Mouse (Mus musculus): ENCODE data around the gene Tnfsf13. TPM values are rescaled to one million over a fixed set of nuclear protein-coding genes. Genes with fewer than 3 reads are reported as not detected.

Gene Tnfsf13
- total RNA-seq (2023), result not detected

GRCm38 (mm10) chr11:69685526-69686148 is at the start of gene Tnfsf13:
Gene Tnfsf13 (minus strand): TSS chr11:69685784.

GRCm38 (mm10) chr11:69695361-69696181 is 10.0 kb upstream of the Tnfsf13 start, which contains the start of the genes Tnfsf12 and Tnfsfm13:
Gene Tnfsf12 (minus strand): TSS chr11:69695849.
Gene Tnfsfm13 (minus strand): TSS chr11:69696098.

GRCm38 (mm10) chr11:69681314-69682208 is 4.0 kb downstream of the Tnfsf13 start, which contains the start of gene Senp3:
Gene Senp3 (minus strand): TSS chr11:69682084.

GRCm38 (mm10) chr11:69672211-69672706 is 13.3 kb downstream of the Tnfsf13 start, which contains the start of gene Eif4a1:
Gene Eif4a1 (minus strand): TSS chr11:69672423.

GRCm38 (mm10) chr11:69665961-69666664 is 19.5 kb downstream of the Tnfsf13 start, which contains the start of gene Cd68:
Gene Cd68 (minus strand): TSS chr11:69666153.

GRCm38 (mm10) chr11:69662213-69662966 is 23.2 kb downstream of the Tnfsf13 start, which contains the start of gene Mpdu1:
Gene Mpdu1 (minus strand): TSS chr11:69662642.

GRCm38 (mm10) chr11:69655264-69656064 is 30.1 kb downstream of the Tnfsf13 start, which contains the start of gene Sox15:
Gene Sox15 (plus strand): TSS chr11:69655314.

Other genes starting within 250 kb of the Tnfsf13 start
- gene Dnah2, start 136.7 kb downstream of the Tnfsf13 start, total RNA-seq (2023), result under 1 TPM; 0.03 TPM
- gene Efnb3, start 125.6 kb downstream of the Tnfsf13 start, total RNA-seq (2023), result 1 to 10 TPM in 1 of 2 experiments, under 1 TPM in 1; 0.86 to 1.5 TPM
- 10 to 100 TPM; 16.2 TPM for gene Wrap53, start 105.5 kb downstream of the Tnfsf13 start, total RNA-seq (2023)
- 100 to 1,000 TPM; 146 to 161 TPM for gene Trp53, start 105.4 kb downstream of the Tnfsf13 start, total RNA-seq (2023)
- 1 to 10 TPM; 1.3 to 3.2 TPM for gene Atp1b2, start 79.8 kb downstream of the Tnfsf13 start, total RNA-seq (2023)
- gene Shbg, start 67.9 kb downstream of the Tnfsf13 start, total RNA-seq (2023), result not detected
- not detected for gene Sat2, start 63.8 kb downstream of the Tnfsf13 start, total RNA-seq (2023)
- gene Fxr2, start 52.8 kb downstream of the Tnfsf13 start, total RNA-seq (2023), result 10 to 100 TPM; 77.7 to 93.7 TPM
- under 1 TPM; 0.71 to 0.90 TPM for gene Sox15, start 30.5 kb downstream of the Tnfsf13 start, total RNA-seq (2023)
- gene Mpdu1, start 23.1 kb downstream of the Tnfsf13 start, total RNA-seq (2023), result 10 to 100 TPM; 69.8 to 73.0 TPM
- gene Cd68, start 19.6 kb downstream of the Tnfsf13 start, total RNA-seq (2023), result 10 to 100 TPM; 13.1 to 17.2 TPM
- gene Eif4a1, start 13.4 kb downstream of the Tnfsf13 start, total RNA-seq (2023), result 100 to 1,000 TPM; 875 to 923 TPM
- 100 to 1,000 TPM in 1 of 2 experiments, 10 to 100 TPM in 1; 99.8 to 112 TPM for gene Senp3, start 3.7 kb downstream of the Tnfsf13 start, total RNA-seq (2023)
- gene Tnfsf12, start 10.1 kb upstream of the Tnfsf13 start, total RNA-seq (2023), result 1 to 10 TPM in 1 of 2 experiments, under 1 TPM in 1; 0.47 to 1.3 TPM
- gene Tnfsfm13, start 10.3 kb upstream of the Tnfsf13 start, total RNA-seq (2023), result under 1 TPM in 1 of 2 experiments, not detected in 1; 0.36 TPM
- 100 to 1,000 TPM; 156 to 172 TPM for gene Polr2a, start 72.9 kb upstream of the Tnfsf13 start, total RNA-seq (2023)
- not detected for gene Slc35g3, start 76.2 kb upstream of the Tnfsf13 start, total RNA-seq (2023)
- 10 to 100 TPM; 46.9 to 48.0 TPM for gene Zbtb4, start 80.1 kb upstream of the Tnfsf13 start, total RNA-seq (2023)
- 1 to 10 TPM; 3.7 to 4.6 TPM for gene Chrnb1, start 110.2 kb upstream of the Tnfsf13 start, total RNA-seq (2023)
- gene Fgf11, start 116.1 kb upstream of the Tnfsf13 start, total RNA-seq (2023), result not detected
- not detected for gene Tmem102, start 119.8 kb upstream of the Tnfsf13 start, total RNA-seq (2023)
- not detected for gene Gm39566, start 129.5 kb upstream of the Tnfsf13 start, total RNA-seq (2023)
- gene Spem2, start 132.7 kb upstream of the Tnfsf13 start, total RNA-seq (2023), result not detected
- gene Spem1, start 136.4 kb upstream of the Tnfsf13 start, total RNA-seq (2023), result not detected
- 1 to 10 TPM in 1 of 2 experiments, under 1 TPM in 1; 0.95 to 1.3 TPM for gene Nlgn2, start 152.0 kb upstream of the Tnfsf13 start, total RNA-seq (2023)
- gene Tmem256, start 152.7 kb upstream of the Tnfsf13 start, total RNA-seq (2023), result 10 to 100 TPM; 18.6 to 19.6 TPM
- gene Plscr3, start 160.6 kb upstream of the Tnfsf13 start, total RNA-seq (2023), result 10 to 100 TPM; 13.7 to 17.8 TPM
- not detected for gene Tnk1, start 172.9 kb upstream of the Tnfsf13 start, total RNA-seq (2023)
- gene Tmem95, start 192.2 kb upstream of the Tnfsf13 start, total RNA-seq (2023), result not detected
- 1 to 10 TPM; 1.5 to 2.1 TPM for gene Kctd11, start 195.6 kb upstream of the Tnfsf13 start, total RNA-seq (2023)
- gene Acap1, start 209.8 kb upstream of the Tnfsf13 start, total RNA-seq (2023), result 100 to 1,000 TPM; 462 TPM
- gene 2810408A11Rik, start 215.2 kb upstream of the Tnfsf13 start, total RNA-seq (2023), result 1 to 10 TPM; 3.5 to 3.6 TPM
- 10 to 100 TPM; 64.4 to 66.0 TPM for gene Neurl4, start 215.3 kb upstream of the Tnfsf13 start, total RNA-seq (2023)
- gene Gps2, start 228.1 kb upstream of the Tnfsf13 start, total RNA-seq (2023), result 100 to 1,000 TPM; 132 to 133 TPM
- gene Eif5a, start 236.2 kb upstream of the Tnfsf13 start, total RNA-seq (2023), result 100 to 1,000 TPM; 389 to 417 TPM

Data from T-cell, adult 66 days (primary cell).